Mouse (Mus musculus): ENCODE data around the gene Fan1.

GRCm38 (mm10) chr7:64310241-64310640 is 63.7 kb downstream of the Fan1 start:
- no peak for TF ChIP-seq CTCF (IDR thresholded peaks at IDR 0.05; ENCODE audit: control insufficient read depth, insufficient read depth, insufficient replicate concordance, low read depth, low read length)
- TF ChIP-seq POLR2A (IDR thresholded peaks at IDR 0.05; ENCODE audit: control insufficient read depth, low read depth, low read length), result no peak
